Mouse (Mus musculus): ENCODE data around the gene Cyp4a10. TPM values are rescaled to one million over a fixed set of nuclear protein-coding genes. Genes with fewer than 3 reads are reported as not detected.
"Not testable (repeated sequence)": the region's sequence is repeated elsewhere in the genome, so short reads cannot be mapped to it uniquely, and the experiment has no call there.

Cyp4a10 gene
- polyA plus RNA-seq (2012; rRNA removed): 0.05 and 0.12 TPM in 2 replicates

- WGBS: 84% methylated on average over 5 of the region's 5 CpGs
- H3K4me3 ChIP-seq (replicated peaks; ENCODE audit: extremely low read depth, low read depth, low read length); DNase-seq; H3K4me1 ChIP-seq (ENCODE audit: control insufficient read depth, insufficient read depth, low read length): not testable (repeated sequence)
Observed at GRCm38 (mm10) chr4:115518000-115518399, at the start of gene Cyp4a10. Cyp4a10 (plus strand) TSS chr4:115518264.

- H3K4me3 ChIP-seq (replicated peaks; ENCODE audit: extremely low read depth, low read depth, low read length); DNase-seq; H3K4me1 ChIP-seq (ENCODE audit: control insufficient read depth, insufficient read depth, low read length): not testable (repeated sequence)
- 51% methylated on average over 3 of the region's 3 CpGs for WGBS
Observed at GRCm38 (mm10) chr4:115473585-115473984, 44.5 kb upstream of the Cyp4a10 start.

GRCm38 (mm10) chr4:115476051-115476450 lies 42.0 kb upstream of the Cyp4a10 start:
- not testable (repeated sequence) for H3K4me1 ChIP-seq (ENCODE audit: control insufficient read depth, insufficient read depth, low read length); H3K4me3 ChIP-seq (replicated peaks; ENCODE audit: extremely low read depth, low read depth, low read length)
- DNase-seq: peak; percentile 28

- WGBS: 58% methylated on average over 6 of the region's 6 CpGs
- no peak for DNase-seq
- Histone ChIP-seq H3K4me3 (replicated peaks; ENCODE audit: extremely low read depth, low read depth, low read length) (no peak overlapping the region), H3K4me1 (ENCODE audit: control insufficient read depth, insufficient read depth, low read length) (no peaks in the 10 kb centered on the region)
- TF ChIP-seq CTCF (IDR thresholded peaks at IDR 0.05; ENCODE audit: insufficient read depth, low read length) (no peak), POLR2A (IDR thresholded peaks at IDR 0.05; ENCODE audit: borderline replicate concordance, extremely low read depth, low read depth, low read length) (no peak)
Observed at GRCm38 (mm10) chr4:115481006-115481652, 36.9 kb upstream of the Cyp4a10 start.

GRCm38 (mm10) chr4:115496001-115496400 lies 22.1 kb upstream of the Cyp4a10 start, which contains the start of gene Cyp4a14:
Cyp4a14 (minus strand) TSS chr4:115496142.
- TF ChIP-seq CTCF (IDR thresholded peaks at IDR 0.05; ENCODE audit: insufficient read depth, low read length) (no peak), POLR2A (IDR thresholded peaks at IDR 0.05; ENCODE audit: borderline replicate concordance, extremely low read depth, low read depth, low read length) (no peak)
- 76% methylated on average over 1 of the region's 1 CpGs for WGBS
- DNase-seq: no peak
- no peaks in the 10 kb centered on the region for H3K4me1 ChIP-seq (ENCODE audit: control insufficient read depth, insufficient read depth, low read length)
- H3K4me3 ChIP-seq (replicated peaks; ENCODE audit: extremely low read depth, low read depth, low read length): no peak within 1 kb of the TSS

GRCm38 (mm10) chr4:115497466-115497865 lies 20.6 kb upstream of the Cyp4a10 start:
- DNase-seq: no peak

GRCm38 (mm10) chr4:115513964-115514363 lies 4.1 kb upstream of the Cyp4a10 start:
- not testable (repeated sequence) for H3K4me1 ChIP-seq (ENCODE audit: control insufficient read depth, insufficient read depth, low read length); DNase-seq; H3K4me3 ChIP-seq (replicated peaks; ENCODE audit: extremely low read depth, low read depth, low read length)

More at GRCm38 (mm10) chr4:115497466-115497865, 20.6 kb upstream of the Cyp4a10 start:
- Histone ChIP-seq H3K4me1 (ENCODE audit: control insufficient read depth, insufficient read depth, low read length) (no peaks in the 10 kb centered on the region), H3K4me3 (replicated peaks; ENCODE audit: extremely low read depth, low read depth, low read length) (no peak overlapping the region)
- TF ChIP-seq POLR2A (IDR thresholded peaks at IDR 0.05; ENCODE audit: borderline replicate concordance, extremely low read depth, low read depth, low read length): no peak
- no peak for TF ChIP-seq CTCF (IDR thresholded peaks at IDR 0.05; ENCODE audit: insufficient read depth, low read length)
- WGBS: 75% methylated on average over 3 of the region's 3 CpGs

GRCm38 (mm10) chr4:115519444-115519843 lies 1.4 kb downstream of the Cyp4a10 start:
- Histone ChIP-seq H3K4me3 (replicated peaks; ENCODE audit: extremely low read depth, low read depth, low read length) (no peak overlapping the region), H3K4me1 (ENCODE audit: control insufficient read depth, insufficient read depth, low read length) (no peaks in the 10 kb centered on the region)
- 48% methylated on average over 4 of the region's 4 CpGs for WGBS
- no peak for TF ChIP-seq POLR2A (IDR thresholded peaks at IDR 0.05; ENCODE audit: borderline replicate concordance, extremely low read depth, low read depth, low read length)
- TF ChIP-seq CTCF (IDR thresholded peaks at IDR 0.05; ENCODE audit: insufficient read depth, low read length): no peak
- no peak for DNase-seq

GRCm38 (mm10) chr4:115521766-115522165 lies 3.7 kb downstream of the Cyp4a10 start:
- no peak overlapping the region for H3K4me3 ChIP-seq (replicated peaks; ENCODE audit: extremely low read depth, low read depth, low read length)
- TF ChIP-seq CTCF (IDR thresholded peaks at IDR 0.05; ENCODE audit: insufficient read depth, low read length) (no peak), POLR2A (IDR thresholded peaks at IDR 0.05; ENCODE audit: borderline replicate concordance, extremely low read depth, low read depth, low read length) (no peak)
- DNase-seq: no peak
- WGBS: 76% methylated on average over 2 of the region's 2 CpGs
- H3K4me1 ChIP-seq (ENCODE audit: control insufficient read depth, insufficient read depth, low read length): no peaks in the 10 kb centered on the region

- TF ChIP-seq CTCF (IDR thresholded peaks at IDR 0.05; ENCODE audit: insufficient read depth, low read length) (no peak), POLR2A (IDR thresholded peaks at IDR 0.05; ENCODE audit: borderline replicate concordance, extremely low read depth, low read depth, low read length) (no peak)
- no peak for DNase-seq
- WGBS: 53% methylated on average over 1 of the region's 1 CpGs
- Histone ChIP-seq H3K4me1 (ENCODE audit: control insufficient read depth, insufficient read depth, low read length) (no peaks in the 10 kb centered on the region), H3K4me3 (replicated peaks; ENCODE audit: extremely low read depth, low read depth, low read length) (no peak overlapping the region)
Observed at GRCm38 (mm10) chr4:115545101-115545500, 27.0 kb downstream of the Cyp4a10 start.

All from lung, adult 2 months (tissue).